Mouse (Mus musculus): Measurements from ENCODE around the gene Slc6a5. TPM values are rescaled to one million over a fixed set of nuclear protein-coding genes. Genes with fewer than 3 reads are reported as not detected.

The Slc6a5 gene
- polyA plus RNA-seq (2015; fragmentation: Nextera tagmentation; extraction: Ambion mirVana), result 0.02 and 0.10 TPM in 2 replicates

- Histone ChIP-seq H3K36me3 (no peaks in the 10 kb centered on the region), H3K9me3 (no peaks in the 10 kb centered on the region), H3K4me1 (no peaks in the 10 kb centered on the region), H3K27ac (no peak within 1 kb of the TSS), H3K9ac (no peak within 1 kb of the TSS), H3K27me3 (peaks cover 100% of the 10 kb centered on the region), H3K4me2 (no peak within 1 kb of the TSS), H3K4me3 (no peak within 1 kb of the TSS)
- WGBS, result 5% methylated on average over 15 of the region's 15 CpGs
- no peak for ATAC-seq (ENCODE audit: borderline replicate concordance, extremely low read depth, low FRiP score, low TSS enrichment)
Observed at GRCm38 (mm10) chr7:49909850-49910249, at the start of gene Slc6a5. Slc6a5 (plus strand) TSS chr7:49910146.

DNA sequence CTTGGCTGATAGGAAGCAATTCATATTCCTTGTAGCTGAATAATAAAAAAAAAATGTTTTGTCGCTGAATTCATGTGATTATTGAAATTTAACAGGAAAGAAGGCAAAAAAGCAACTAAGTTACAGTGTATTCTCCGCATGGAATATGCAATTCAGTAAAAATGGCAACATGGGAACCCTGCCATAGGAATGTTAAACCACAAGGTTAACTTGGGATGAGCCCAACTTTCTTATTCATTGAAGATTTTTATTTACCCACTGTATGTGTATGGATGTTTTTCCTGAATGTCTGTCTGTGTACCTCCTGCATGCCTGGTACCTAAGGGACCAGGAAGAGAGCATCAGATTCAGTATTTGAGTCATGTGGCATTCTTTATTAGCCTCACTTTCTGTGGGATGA is 48.8 kb upstream of the Slc6a5 start:
- Histone ChIP-seq H3K27ac (no peak overlapping the region), H3K9ac (no peak overlapping the region), H3K4me3 (no peak overlapping the region), H3K9me3 (no peaks in the 10 kb centered on the region), H3K36me3 (peaks cover 2% of the 10 kb centered on the region), H3K27me3 (no peaks in the 10 kb centered on the region), H3K4me1 (no peaks in the 10 kb centered on the region), H3K4me2 (no peak overlapping the region)
- WGBS, result 95% methylated on average over 2 of the region's 2 CpGs
- no peak for ATAC-seq (ENCODE audit: borderline replicate concordance, extremely low read depth, low FRiP score, low TSS enrichment)

DNA sequence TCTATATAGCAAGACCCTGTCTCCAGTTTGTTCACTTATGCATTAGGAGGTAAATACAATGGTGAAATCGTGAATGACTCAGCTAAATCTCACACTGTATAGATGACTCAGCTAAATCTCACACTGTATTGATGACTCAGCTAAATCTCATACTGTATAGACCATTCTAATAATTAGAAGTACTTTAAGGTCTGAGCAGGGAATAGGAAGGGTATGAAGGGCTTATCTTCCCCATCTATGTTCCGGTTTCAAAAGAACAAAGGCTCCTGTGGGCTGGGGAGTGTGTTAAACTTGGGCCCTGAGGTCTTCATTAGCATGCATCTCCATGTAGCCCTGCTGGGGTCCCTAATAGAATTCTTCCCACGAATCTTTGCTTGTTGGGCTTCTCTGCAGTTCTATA is 46.2 kb upstream of the Slc6a5 start:
- no peak overlapping the region for H3K27ac ChIP-seq
- H3K9ac ChIP-seq, result no peak overlapping the region
- no peak overlapping the region for H3K4me3 ChIP-seq
- no peak for ATAC-seq (ENCODE audit: borderline replicate concordance, extremely low read depth, low FRiP score, low TSS enrichment)
- WGBS, result 72% methylated on average over 3 of the region's 3 CpGs
- H3K36me3 ChIP-seq, result no peaks in the 10 kb centered on the region; the same call in 1 of the 2 replicates
- H3K4me2 ChIP-seq, result no peak overlapping the region
- H3K4me1 ChIP-seq, result no peaks in the 10 kb centered on the region
- no peaks in the 10 kb centered on the region for H3K9me3 ChIP-seq
- no peaks in the 10 kb centered on the region for H3K27me3 ChIP-seq

GRCm38 (mm10) chr7:49869656-49870055 is 40.3 kb upstream of the Slc6a5 start:
- no peaks in the 10 kb centered on the region for H3K9me3 ChIP-seq
- 65% methylated on average over 5 of the region's 5 CpGs for WGBS
- H3K27ac ChIP-seq, result no peak overlapping the region
- no peak overlapping the region for H3K4me2 ChIP-seq
- H3K4me1 ChIP-seq, result no peaks in the 10 kb centered on the region
- no peaks in the 10 kb centered on the region for H3K36me3 ChIP-seq
- no peak for ATAC-seq (ENCODE audit: borderline replicate concordance, extremely low read depth, low FRiP score, low TSS enrichment)
- no peak overlapping the region for H3K4me3 ChIP-seq
- no peaks in the 10 kb centered on the region for H3K27me3 ChIP-seq
- no peak overlapping the region for H3K9ac ChIP-seq

DNA sequence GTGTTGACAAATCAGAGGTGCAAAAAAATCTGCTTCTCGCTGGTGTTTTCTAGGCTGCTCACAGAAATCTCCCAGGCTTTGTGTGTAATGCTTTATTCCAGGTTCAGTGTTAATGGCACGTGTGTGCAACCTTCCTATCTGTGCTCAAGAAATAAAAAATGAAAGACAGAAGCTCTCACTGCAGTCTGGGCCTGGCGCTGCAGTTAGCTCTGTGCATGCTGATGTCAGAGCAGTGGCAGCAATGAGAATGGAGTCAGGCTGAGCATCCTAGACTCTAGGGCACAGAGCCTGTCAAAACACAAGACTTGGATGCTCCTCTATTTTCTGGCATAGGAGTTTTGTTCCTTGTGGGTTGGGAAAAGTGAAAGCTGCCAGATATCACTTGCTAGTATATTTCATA is 39.7 kb upstream of the Slc6a5 start:
- Histone ChIP-seq H3K4me3 (no peak overlapping the region), H3K27ac (no peak overlapping the region), H3K4me1 (no peaks in the 10 kb centered on the region), H3K36me3 (no peaks in the 10 kb centered on the region), H3K4me2 (no peak overlapping the region), H3K9me3 (no peaks in the 10 kb centered on the region), H3K9ac (no peak overlapping the region), H3K27me3 (no peaks in the 10 kb centered on the region)
- no peak for ATAC-seq (ENCODE audit: borderline replicate concordance, extremely low read depth, low FRiP score, low TSS enrichment)
- WGBS, result 62% methylated on average over 3 of the region's 3 CpGs

DNA sequence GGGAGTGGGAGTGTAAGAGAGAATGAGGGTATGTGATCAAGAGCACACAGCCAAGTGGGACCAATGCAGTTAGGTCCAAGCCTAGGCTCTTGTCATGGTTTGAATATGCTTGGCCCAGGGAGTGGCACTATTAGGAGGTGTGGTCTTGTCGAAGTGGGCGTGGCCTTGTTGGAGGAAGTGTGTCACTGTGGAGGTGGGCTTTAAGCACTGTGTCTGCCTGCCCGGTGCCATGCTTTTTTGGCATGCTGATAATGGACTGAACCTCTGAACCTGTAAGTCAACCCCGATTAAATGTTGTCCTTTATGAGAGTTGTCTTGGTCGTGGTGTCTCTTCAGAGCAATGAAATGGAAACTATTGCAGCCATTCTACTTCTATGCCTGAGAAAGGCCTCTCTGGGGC is 32.6 kb upstream of the Slc6a5 start:
- Histone ChIP-seq H3K27ac (no peak overlapping the region), H3K4me2 (no peak overlapping the region), H3K9ac (no peak overlapping the region), H3K4me3 (no peak overlapping the region), H3K9me3 (no peaks in the 10 kb centered on the region), H3K4me1 (0 out of 2 replicates have a peak, but pooled peaks cover 8% of the 10 kb centered on the region), H3K27me3 (no peaks in the 10 kb centered on the region), H3K36me3 (no peaks in the 10 kb centered on the region)
- no peak for ATAC-seq (ENCODE audit: borderline replicate concordance, extremely low read depth, low FRiP score, low TSS enrichment)
- WGBS, result 76% methylated on average over 5 of the region's 5 CpGs

DNA sequence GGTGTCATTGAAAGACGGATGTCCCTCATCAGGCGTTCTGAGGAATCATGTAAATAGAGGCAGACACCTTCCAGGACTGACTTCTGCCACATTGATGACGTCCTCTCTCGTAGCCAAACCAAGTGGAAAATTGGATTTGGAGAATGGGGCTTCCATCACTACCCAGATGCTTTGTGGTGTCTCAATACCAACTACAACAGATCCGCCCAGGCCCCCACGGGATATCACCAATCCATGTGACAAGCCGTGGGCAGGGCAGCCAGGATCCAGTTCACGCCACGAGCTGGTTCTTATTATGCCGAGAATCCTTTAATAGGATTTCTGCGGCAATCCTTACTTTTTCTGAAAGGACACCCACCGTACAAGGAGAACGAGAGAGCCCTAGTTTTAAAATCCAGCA is 30.9 kb upstream of the Slc6a5 start:
- no peak overlapping the region for H3K4me2 ChIP-seq
- ATAC-seq (ENCODE audit: borderline replicate concordance, extremely low read depth, low FRiP score, low TSS enrichment), result no peak
- H3K9me3 ChIP-seq, result no peaks in the 10 kb centered on the region
- H3K4me3 ChIP-seq, result no peak overlapping the region
- H3K9ac ChIP-seq, result no peak overlapping the region
- no peaks in the 10 kb centered on the region for H3K36me3 ChIP-seq
- peaks cover 16% of the 10 kb centered on the region; the same call in 1 of the 2 replicates for H3K4me1 ChIP-seq
- H3K27ac ChIP-seq, result no peak overlapping the region
- 85% methylated on average over 13 of the region's 13 CpGs for WGBS
- no peaks in the 10 kb centered on the region for H3K27me3 ChIP-seq

DNA sequence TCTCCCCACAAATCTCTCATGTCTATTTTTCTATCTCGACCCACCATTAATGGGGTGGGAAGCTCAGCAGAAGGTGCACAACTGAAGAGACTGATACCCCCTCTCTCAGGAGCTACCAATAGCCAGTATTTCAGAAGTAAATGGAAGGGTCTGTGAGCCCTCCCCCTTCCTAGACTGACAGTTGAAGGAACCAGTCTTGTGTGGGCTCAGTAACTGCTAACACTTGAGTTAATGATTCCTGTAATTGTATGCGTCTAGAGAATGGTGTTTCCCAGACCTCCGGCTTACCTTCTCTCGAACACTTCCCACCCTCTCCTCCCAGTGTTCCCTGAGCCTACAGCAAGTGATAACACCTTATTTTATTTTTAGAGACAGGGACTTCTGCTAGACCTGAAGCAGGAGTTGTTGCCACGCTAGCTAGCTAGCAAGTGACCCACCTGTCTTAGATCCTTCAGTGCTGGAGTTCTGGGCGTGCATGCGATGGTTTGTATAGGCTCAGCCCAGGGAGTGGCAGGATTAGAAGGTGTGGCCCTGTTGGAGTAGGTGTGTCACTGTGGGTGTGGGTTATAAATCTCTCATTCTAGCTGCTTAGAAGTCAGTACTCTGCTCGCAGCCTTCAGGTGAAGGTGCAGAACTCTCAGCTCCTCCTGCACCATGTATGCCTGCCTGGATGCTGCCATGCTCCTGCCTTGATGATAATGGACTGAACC is 29.8 kb upstream of the Slc6a5 start:
- Histone ChIP-seq H3K9ac (no peak overlapping the region), H3K27ac (no peak overlapping the region), H3K4me2 (no peak overlapping the region), H3K27me3 (no peaks in the 10 kb centered on the region), H3K4me1 (peaks cover 16% of the 10 kb centered on the region; the same call in 1 of the 2 replicates), H3K36me3 (no peaks in the 10 kb centered on the region), H3K9me3 (no peaks in the 10 kb centered on the region), H3K4me3 (no peak overlapping the region)
- WGBS, result 61% methylated on average over 8 of the region's 8 CpGs
- ATAC-seq (ENCODE audit: borderline replicate concordance, extremely low read depth, low FRiP score, low TSS enrichment), result no peak

GRCm38 (mm10) chr7:49882288-49882687 is 27.7 kb upstream of the Slc6a5 start:
- peak; percentile 92 for ATAC-seq (ENCODE audit: borderline replicate concordance, extremely low read depth, low FRiP score, low TSS enrichment)
- Histone ChIP-seq H3K9ac (no peak overlapping the region), H3K9me3 (no peaks in the 10 kb centered on the region), H3K4me3 (no peak overlapping the region), H3K27ac (peak overlapping the region; percentile 29; the same call in 1 of the 2 replicates), H3K4me2 (peak overlapping the region; percentile 34; the same call in 1 of the 2 replicates), H3K36me3 (no peaks in the 10 kb centered on the region), H3K27me3 (no peaks in the 10 kb centered on the region), H3K4me1 (peaks cover 16% of the 10 kb centered on the region; the same call in 1 of the 2 replicates)
- 8% methylated on average over 4 of the region's 4 CpGs for whole genome bisulfite sequencing

DNA sequence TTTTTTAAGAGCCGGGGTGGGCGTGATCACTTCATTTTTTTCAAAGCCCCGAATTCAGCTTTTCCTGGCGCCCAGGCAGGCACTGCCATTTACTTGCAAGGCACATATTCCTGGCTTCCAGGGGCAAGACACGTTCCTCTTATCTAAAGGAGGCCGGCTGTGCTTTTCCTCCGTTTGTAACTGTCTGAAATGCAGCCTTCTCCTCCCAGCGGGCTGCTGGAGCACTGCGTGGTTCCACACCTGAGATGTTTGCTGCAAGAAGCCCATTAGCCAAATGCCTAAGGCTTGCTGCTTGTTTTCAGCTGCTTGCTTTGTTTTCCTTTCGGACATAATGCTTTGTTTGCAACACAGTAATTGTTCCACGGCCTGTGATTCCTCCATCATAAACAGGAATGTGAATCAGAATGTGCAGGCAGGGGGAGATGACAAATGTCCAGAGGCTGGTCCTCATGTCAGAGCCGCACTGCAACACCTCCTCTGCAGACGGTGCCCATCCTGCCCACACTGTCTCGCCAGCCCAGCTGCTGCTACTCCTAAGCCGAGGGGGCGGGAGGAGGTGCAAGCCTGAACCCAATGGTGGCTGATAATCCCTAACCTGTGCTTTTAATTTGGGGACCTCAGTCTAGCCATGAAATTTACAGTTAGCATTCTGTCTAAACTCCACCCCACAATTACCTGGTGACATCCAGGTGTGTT is 27.1 kb upstream of the Slc6a5 start:
- no peak overlapping the region for H3K9ac ChIP-seq
- no peaks in the 10 kb centered on the region for H3K27me3 ChIP-seq
- peaks cover 16% of the 10 kb centered on the region; the same call in 1 of the 2 replicates for H3K4me1 ChIP-seq
- no peaks in the 10 kb centered on the region for H3K9me3 ChIP-seq
- no peaks in the 10 kb centered on the region for H3K36me3 ChIP-seq
- peak; percentile 34; the same call in 1 of the 2 replicates for ATAC-seq (ENCODE audit: borderline replicate concordance, extremely low read depth, low FRiP score, low TSS enrichment)
- WGBS, result 7% methylated on average over 16 of the region's 16 CpGs
- H3K4me3 ChIP-seq, result no peak overlapping the region
- H3K27ac ChIP-seq, result peak overlapping the region; percentile 55
- peak overlapping the region; percentile 34 for H3K4me2 ChIP-seq

GRCm38 (mm10) chr7:49887776-49888390 is 22.1 kb upstream of the Slc6a5 start:
- Histone ChIP-seq H3K9me3 (no peaks in the 10 kb centered on the region), H3K36me3 (no peaks in the 10 kb centered on the region), H3K27me3 (no peaks in the 10 kb centered on the region), H3K9ac (no peak overlapping the region), H3K4me3 (no peak overlapping the region), H3K4me2 (no peak overlapping the region), H3K27ac (no peak overlapping the region), H3K4me1 (peaks cover 3% of the 10 kb centered on the region; the same call in 1 of the 2 replicates)
- 71% methylated on average over 2 of the region's 2 CpGs for WGBS
- no peak for ATAC-seq (ENCODE audit: borderline replicate concordance, extremely low read depth, low FRiP score, low TSS enrichment)

GRCm38 (mm10) chr7:49894786-49895185 is 15.2 kb upstream of the Slc6a5 start:
- WGBS, result 71% methylated on average over 2 of the region's 2 CpGs
- Histone ChIP-seq H3K27ac (no peak overlapping the region), H3K4me1 (no peaks in the 10 kb centered on the region), H3K9me3 (no peaks in the 10 kb centered on the region), H3K4me3 (no peak overlapping the region), H3K27me3 (no peaks in the 10 kb centered on the region), H3K36me3 (no peaks in the 10 kb centered on the region), H3K4me2 (no peak overlapping the region), H3K9ac (no peak overlapping the region)
- no peak for ATAC-seq (ENCODE audit: borderline replicate concordance, extremely low read depth, low FRiP score, low TSS enrichment)

All from lung, embryonic 15.5 days (tissue).